Mouse (Mus musculus) kidney, postnatal 25 days (tissue): ENCODE data around the gene Thap11.
"Not testable (repeated sequence)": the region's sequence is repeated elsewhere in the genome, so short reads cannot be mapped to it uniquely, and the experiment has no call there.

ENCODE experiments used
- DNase-seq, 2 experiments: peaks; one replicate each; pipeline ENCODE4 v3.0.0; 2021; ENCODE audit warnings: mixed read lengths in 2 of 2

Thap11 gene

DNA sequence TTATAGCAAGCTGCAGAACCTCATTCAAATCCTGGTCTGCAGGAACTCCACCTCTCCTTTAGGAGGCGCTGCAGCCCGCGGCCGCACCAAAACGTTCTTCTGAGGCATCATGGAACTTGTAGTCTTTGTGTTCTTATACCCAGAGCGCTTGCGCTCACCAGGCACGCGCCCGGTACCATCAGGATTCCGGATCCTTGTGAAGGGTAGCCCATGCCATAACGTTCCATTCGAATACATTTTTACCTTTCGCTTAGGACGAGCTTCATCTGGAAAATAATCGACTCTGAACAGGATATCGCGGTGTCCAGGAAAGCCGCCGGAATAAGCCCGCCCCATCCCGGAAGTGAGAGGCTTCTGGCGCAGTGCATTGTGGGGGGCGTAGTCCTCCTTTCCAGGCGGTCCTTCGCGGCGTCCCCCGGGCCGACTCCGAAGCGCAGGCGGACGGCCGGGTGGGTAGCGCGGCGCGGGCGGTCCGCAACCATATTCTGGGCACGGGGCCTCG lies at the start of gene Thap11:
Gene Thap11, plus strand, starts transcription at position 418 of the 502 bp plus-strand sequence.
- peak; percentile 94 to 95 for DNase-seq

DNA sequence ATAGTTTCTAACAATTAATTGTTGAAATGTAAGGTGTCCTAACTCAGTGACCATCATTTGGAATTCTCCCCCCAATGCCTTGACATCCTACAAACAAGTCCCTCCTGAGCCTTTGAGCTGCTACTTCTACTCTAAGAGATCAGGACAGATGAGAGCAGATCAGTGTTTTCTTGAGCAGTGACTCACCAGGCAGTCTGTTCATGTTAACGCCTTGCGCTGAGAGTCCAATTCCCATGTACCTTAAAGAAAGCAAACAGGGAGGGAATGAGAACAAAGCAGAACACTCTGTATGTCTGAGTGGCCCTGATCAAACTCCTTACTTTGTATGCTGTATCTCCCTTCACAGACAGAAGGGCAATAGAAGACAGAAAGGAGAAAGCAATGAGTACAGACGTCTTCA lies 49.6 kb upstream of the Thap11 start:
- no peak for DNase-seq

DNA sequence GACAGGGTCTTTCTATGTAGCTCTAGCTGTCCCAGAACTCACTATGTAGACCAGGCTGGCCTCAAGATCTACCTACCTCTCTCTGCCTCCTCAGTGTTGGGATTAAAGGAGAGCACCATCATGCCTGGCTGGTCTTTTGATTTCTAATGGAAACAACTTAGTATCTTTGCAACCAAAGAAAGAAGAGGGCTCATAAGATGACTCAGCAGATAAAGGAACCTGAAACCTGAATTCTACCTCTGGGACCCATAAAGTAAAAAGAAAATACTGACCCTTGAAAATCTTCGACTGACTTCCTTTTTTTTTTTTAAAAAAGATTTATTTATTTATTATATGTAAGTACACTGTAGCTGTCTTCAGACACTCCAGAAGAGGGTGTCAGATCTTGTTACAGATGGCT lies 49.0 kb upstream of the Thap11 start:
- no peak for DNase-seq

DNA sequence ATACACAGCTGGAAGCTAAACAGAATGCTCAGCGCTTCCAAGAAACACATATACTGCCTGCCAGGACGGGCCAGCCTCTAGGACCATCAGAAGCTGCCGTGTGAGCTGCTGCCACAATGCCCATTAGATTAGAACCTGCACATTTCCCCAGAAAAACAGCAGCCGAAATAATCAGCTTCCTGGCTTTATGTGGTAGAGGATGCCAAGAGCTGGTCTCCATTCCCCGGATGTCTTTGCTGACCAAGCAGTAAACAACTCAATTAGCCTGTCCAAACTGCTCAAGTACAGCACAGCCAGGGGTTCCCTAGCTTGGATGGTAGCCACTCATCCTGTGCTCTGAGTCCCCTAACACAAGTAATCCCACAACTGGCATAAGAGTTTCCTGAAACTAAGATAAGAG lies 47.2 kb upstream of the Thap11 start:
- peak; percentile 42 to 64 for DNase-seq

DNA sequence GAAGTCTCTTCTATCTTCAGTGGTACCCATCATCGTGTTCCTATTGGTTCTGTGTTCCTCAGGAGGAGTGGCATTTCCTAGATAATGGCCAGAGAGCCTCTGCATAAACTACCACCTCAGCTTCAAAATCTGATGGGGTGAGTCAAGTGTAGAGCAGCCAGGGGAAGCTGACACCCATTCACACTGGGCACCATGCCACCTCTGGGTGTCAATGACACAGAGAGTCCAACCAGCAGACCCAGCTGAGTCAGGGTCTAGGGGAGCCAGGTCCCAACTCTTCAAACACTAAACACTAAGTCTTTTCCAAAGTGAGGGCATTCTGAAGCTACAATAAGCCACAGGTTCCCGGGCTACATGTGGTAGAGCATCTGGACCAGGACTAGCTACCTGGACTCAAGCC lies 46.5 kb upstream of the Thap11 start:
- peak; percentile 53 to 65 for DNase-seq

DNA sequence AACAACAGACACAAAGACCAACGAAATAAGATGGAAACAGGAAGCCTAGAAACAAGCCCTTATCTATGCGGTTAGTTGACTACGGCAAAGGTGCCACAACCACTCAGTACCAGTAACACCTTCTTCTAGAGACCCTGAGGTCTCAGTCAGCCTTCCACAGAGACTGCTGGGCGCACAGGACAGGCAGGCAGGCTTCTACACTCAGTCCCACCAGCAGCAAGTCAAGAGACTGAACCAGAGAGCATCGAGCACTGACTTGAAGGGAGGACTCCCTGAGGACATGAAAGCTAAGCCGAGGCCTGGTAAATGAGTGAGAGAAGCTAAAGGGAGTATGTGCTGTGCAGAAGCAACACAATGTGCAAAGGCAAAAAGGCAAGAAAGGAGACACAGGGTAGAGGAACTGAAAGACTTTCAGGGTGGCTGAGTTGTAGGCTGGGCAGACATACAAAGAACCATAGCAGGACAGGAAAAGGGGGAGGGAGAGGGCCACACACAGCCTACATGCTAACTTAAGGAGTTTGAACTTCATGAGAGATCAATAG lies 44.6 kb upstream of the Thap11 start:
- no peak for DNase-seq

DNA sequence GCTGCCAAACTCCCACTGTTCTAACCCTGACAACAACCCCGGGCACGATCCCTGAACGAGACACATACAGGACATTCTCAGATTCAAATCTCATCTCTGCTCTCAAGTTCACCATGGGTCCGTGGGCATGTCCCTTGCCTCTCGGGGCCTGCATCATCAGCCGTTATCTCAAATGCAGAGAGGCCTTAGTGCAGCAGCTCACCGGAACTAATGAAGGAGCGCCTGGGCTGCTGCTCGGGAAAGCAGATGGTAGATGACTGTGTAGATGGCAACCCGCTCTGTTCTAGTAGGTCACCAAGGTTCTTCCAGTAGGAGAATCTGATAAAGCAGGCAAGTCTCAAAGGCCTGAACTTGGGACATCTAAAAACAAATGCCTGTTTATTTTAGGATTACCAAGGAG lies 43.9 kb upstream of the Thap11 start:
- DNase-seq, result no peak

DNA sequence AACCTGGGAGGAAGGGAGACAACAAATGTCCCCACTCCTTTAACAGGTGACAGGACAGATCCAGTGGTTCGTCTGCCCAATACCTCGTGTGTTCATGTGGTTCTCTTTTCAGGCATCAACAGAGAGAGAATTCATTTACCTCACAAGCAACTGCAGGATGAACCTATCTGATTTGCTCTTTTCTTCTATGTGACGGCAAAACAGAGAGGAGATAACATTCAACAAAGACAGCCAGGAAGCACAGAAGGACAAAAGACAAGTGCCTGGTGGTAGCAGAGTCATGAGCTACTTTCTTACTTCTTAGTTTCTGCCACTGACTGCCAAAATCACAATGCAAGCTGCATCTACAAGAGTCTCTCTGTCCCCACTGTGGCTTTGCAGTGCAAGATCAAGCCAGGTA lies 43.4 kb upstream of the Thap11 start:
- no peak for DNase-seq

DNA sequence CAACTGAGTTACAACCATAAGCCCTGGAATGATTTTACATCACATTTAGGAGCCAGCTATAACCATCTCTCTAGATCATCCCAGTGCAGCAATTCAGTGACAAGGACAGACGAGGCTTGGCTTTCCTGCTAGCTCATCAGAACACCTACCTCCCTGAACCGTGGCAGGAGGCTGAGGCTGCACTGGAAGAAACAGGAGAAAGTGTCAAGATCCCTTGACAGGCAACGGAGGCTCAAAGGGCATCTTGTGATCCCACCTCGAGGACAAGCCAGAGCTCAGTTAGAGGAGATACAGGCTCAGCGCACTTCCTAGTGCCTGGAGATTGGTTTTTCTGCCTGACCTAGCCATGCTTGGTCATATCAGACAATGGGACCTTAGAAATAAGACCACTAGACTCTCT lies 42.4 kb upstream of the Thap11 start:
- DNase-seq, result peak; percentile 36 to 72

DNA sequence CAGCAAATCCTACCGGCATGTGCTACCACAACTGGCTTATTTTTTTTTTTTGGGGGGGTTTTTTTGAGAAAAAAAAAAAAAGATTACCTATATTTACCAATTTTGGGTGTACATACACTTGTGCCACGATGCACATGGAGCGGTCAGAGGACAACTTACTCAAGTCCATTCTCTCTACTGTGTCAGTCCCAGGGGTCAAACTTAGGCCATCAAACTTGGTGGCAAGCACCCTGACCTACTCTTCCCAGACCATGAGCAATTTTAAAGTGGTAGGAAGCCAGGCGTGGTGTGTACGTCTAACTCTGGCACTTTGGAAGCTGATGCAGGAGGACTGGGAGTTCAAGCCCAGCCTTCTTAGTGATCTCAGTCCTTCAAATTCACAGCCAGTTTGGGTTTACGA lies 41.7 kb upstream of the Thap11 start:
- no peak for DNase-seq

DNA sequence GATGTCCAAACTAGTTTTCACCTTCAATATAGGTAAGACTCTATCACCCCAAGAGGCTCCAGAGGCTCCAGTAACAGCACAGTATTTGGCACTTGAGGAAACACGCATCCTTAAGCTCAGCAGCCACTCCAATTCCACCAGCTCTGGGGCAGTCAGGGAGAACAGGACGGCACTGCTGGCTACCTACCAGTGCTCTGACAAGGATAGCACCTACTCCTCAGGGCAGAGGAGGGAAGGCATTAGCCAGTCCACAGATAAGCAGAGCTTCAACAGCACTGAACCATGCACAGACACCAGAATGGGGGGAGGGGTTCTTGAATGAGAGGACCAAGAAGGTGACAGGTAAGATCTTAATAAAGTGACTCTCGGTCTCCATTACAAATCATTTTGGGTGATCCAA lies 35.3 kb upstream of the Thap11 start:
- DNase-seq, result no peak

DNA sequence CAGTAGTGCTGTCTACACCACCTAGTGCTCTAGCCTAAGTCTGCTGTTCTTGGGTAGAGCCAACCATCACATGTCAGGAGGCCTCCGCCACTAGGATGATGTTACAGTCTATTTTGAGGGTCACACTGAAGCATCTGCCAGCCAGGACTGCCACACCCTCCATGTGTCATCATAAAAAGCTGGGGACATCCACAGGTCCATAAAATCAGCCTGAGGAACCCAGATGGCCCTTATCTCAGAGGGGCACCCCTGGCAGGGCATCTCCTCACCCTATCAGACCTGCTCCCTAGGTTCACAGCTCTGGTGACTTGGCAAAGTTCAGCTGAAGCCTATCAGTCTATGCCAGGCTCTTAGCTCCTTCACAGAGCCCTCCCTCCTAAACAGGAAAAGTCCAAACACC lies 34.0 kb upstream of the Thap11 start:
- DNase-seq, result no peak

DNA sequence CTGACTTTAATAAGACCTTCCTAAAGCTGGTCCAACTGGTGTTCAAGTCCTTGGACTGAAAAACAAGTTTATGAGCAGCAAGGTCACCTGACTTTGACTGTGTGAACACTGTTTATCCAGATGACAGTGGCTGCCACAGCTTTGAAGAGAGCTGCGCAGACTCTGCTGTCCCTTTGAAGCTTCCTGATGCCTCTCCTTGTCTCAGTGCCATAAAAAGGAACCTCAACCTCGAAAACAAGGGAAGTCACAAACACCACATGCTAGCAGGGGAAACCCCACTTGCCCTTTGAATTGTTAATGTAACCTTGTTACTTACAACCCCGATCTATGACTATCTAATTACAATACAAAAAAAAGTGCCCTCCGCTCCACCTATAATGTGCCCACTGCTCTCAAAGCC lies 29.4 kb upstream of the Thap11 start:
- no peak for DNase-seq

DNA sequence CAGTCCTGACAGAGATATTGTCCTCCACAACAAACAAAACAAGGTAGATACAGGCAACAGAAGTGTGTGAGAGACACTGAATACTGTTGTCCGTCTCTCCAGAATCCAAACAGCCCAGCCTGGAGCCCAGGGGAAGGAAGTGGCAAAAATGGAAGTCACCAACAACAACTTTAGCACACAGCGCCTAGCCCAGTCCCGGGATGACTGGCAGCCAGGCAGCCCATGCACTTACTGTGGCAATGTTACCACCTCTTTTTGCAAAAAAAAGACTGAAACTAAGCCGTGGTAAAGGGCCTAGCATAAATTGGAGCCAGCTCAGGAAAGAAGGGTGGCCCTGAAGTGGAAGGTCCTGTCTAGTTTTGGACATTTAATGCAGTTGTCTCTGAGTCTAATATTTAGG lies 28.6 kb upstream of the Thap11 start:
- no peak for DNase-seq

DNA sequence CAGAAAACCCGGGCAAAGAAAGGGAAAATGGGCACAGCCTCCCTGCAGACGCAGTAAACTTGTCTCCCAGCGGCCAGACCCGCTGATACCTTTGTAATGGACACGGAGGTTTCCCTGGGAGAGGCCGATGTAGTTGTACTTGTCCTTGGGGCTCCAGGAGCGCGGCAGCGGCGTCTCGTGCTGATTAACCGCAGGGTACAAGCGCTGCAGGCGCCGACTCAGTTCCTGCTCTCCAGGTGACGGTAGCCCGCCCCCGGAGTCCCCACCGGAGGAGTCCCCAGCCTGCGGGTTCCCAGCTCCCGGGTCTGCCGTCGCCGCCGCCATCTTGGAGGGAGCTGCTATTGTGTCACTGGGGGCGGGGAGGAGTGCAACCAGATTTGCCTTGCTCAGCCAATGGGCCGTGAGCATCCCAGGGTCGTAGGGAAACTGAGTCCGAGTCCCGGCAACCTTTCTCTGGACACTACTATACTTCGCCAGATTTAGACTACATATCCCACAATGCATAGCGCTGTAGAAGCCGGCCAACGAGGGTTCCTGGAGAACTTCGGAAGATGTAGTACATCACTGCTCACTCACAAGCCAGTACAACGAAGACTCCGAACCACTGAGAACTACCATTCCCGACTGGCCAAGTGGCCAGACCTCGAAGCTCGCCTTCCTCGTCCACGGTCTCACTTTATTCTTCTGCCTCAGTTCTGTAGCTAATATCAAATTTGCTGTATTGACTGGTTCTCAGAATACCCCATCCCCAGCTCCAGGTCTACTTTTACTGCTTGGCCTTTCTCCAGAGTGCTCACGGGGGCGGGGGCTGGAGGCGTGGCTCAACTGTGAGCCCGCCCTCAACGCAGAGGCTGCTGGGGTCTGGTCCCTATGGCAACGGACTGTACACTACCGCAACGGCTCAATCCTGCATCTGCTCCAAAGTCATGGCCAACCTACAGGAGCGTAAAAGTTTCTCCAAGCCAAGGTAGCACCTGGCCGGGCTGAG lies 27.8 kb upstream of the Thap11 start, which contains the start of the genes Ranbp10 and Tsnaxip1:
Gene Ranbp10, minus strand, starts transcription at position 490 of the 988 bp plus-strand sequence.
Gene Tsnaxip1, plus strand, starts transcription at position 871 of the 988 bp plus-strand sequence.
- DNase-seq, result peak; percentile 98 to 99

DNA sequence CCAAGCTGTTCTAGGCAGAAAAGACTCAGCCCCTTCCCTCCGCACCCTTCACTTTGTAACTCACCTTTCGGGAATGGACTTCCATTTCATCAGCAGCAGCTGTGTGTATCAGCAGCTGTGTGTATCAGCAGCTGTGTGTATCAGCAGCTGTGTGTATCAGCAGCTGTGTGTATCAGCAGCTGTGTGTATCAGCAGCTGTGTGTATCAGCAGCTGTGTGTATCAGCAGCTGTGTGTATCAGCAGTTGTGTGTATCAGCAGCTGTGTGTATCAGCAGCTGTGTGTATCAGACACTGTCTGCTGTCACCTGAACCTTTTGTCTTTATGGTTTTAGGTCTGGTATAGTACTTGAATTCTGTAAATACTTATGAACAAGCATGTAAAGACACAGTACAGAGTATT lies 21.2 kb upstream of the Thap11 start:
- not testable (repeated sequence) for DNase-seq

DNA sequence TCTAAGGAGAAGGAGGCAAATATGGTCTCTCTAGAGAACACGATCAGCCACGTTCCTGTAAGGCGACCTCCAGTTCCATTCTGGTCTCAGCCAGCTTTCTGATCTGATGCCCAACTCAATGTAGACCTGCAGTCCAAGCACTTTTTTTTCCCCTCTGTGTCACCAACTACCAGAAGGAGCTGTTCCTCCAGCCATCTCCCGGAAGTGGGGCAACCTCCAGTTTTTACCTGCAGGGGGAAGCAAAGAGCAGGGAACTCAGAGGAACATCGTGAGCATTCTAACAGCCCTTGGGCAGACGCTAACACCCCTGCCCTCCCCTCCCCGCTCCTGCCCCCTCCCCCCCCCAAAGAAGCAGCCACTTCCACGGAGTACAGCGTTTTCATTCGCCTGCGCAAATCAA lies 19.6 kb upstream of the Thap11 start:
- DNase-seq, result peak; percentile 82 to 84

DNA sequence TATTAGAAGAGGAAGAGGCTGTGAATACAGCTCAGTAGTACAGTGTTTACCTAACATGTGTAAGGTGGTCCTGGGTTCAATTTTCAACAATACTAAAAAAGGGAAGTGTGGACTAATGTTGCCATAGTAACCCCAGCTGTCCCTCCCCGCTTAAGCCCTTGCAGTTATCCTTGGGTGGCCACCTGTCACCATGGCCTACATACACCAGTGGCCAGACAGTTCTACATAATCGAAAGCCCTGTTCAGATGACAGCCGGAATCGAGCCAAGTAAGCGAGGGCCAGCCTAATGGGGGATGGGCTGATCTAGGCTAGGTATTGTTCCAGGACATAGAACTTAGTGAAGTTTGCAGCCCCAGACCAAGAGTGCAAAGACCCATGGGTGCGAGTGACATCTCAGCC lies 17.9 kb upstream of the Thap11 start:
- DNase-seq, result no peak

DNA sequence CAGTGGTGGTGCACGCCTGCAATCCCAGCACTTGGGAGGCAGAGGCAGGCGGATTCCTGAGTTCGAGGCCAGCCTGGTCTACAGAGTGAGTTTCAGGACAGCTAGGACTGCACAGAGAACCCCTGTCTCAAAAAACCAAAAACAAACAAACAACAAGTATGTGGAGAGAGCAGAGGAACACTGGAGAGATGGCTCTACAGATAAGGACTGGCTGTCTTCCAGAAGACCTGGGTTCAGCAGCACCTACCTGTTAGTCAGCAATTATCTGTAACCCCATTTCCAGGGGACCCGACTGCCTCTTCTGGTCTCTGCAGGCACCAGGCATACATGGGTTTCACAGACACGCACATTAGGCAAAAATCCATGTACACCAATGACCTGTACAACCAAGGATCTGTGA lies 15.7 kb upstream of the Thap11 start:
- no peak for DNase-seq

DNA sequence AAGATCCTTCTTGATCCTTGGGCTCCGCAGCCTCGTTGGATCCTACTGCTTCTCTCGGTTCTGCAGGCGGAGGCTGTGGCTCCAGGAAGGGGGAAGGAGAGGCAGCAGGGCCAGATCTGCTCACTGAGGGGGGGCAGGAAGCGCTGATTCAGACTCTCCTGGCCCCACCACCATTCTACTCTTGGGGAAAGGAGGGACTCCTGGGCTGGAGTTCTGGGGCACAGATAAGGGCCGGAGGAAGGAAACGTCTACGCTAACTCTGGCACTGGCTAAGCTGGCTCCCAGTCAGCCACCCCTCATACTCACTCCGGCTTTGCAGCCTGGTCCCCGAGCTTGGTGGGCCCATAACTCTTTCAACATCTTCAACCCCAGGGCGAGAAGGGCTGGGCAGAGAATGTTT lies 8.3 kb upstream of the Thap11 start:
- DNase-seq, result no peak

DNA sequence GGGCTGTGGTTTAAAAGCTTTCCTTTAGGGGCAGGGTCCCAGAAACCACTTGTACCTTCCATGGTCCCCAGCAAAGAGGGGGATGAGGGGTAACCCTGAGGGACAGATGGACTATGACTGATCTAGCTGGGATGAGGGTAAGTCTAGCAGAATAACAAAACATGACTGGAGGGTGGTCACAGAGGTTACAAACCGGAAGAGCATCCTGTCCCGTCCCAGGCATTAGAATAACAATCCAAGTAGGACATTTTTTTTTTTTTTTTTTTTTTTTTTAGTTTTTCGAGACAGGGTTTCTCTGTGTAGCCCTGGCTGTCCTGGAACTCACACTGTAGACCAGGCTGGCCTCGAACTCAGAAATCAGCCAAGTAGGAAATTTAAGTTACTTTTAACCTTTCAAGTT lies 4.9 kb upstream of the Thap11 start:
- no peak for DNase-seq

DNA sequence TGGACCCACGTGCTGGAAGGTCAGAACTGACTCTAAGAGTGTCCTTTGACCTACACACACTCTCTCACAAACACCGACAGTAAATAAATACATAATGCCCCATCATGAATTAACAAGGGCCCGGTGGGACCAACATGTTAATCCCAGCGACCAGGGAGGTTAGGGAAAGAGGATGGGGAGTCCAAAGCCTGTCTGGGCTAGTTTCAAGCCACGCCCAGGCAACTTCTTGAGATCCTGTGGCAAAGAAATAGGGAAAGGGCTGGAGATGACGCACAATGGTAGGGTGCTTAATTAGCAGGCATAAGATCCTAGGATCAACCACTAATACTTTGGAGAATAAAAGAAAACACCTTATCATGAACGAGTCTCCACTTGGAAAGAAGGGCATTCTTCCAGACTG lies 4.3 kb upstream of the Thap11 start:
- DNase-seq, result no peak

DNA sequence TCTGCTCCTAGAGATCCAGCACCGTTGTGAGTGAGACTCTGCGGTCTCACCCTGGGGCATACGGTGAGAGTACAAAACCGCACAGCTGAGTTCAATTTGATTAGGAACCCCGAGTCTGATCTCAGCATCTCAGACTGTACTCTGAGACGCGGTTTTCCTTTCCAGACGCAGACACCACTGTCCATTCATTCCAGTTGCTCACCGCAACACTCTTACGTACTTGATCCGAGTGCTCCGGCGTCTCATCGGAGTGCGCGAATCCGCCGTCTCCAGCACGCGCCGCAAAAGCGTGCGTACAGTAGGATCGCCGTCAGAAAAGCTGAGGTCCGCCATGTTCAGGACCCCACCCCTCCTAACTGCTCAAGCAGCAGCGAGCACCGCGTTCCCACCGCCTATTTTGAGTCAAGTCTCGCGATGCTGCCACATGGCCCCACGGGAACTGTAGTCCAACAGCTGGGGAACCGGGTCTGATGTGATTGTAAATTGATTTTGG lies 3.2 kb upstream of the Thap11 start:
- peak; percentile 93 to 94 for DNase-seq
